8 mouse cellular contexts compared by ENCODE assay signal in the genomic region with DNA sequence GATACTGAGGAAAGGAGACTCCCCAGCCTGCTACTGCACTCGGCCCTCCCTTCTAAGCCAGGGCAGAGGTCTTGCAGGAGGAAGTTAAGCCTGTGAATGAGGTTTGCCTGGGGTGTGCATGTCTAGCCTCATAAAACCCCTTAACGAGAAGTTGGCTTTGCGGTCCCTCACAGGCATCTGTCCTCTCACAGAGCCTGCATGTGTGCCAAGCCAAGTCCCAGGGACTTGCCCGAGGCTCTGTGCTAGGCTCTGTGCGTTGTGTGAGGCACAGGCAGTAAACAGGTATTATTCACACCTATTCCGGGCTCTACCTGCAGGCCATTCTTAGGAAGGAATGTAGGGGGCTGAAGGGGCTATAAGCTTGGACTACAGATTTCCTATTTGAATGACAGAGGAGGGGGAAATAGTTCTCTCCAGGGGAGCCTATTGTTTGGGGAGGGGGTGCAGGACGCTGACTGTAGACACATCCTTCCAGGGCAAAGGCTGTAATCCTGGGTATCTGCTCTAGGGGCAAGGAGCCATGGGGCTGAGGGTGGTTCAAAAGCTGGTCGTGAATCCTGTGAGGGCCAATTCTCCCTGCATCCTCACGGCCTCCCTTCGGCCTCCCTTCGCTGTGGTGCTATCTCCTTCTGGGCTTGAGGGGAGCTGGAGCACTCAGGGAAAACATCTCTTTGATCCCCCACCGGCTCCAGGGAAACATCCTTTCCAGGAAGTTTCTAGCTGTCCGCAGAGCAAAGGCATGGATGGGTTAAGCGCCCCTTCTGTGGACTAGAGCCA.
DNase-seq lines count a peak whose midpoint lies in the region; ATAC-seq and TF ChIP-seq lines count a peak whose summit lies in the region.
"Had no signal": no experiment of that assay in that cellular context is flagged by ENCODE, and none has a peak within 500 bp of the region (broad histone marks: within the 10 kb centered on the region; RNA-seq: fewer than 3 reads in every experiment).

No protein-coding gene starts in this region.

- H3K4me3 ChIP-seq in kidney, postnatal 0 days (replicated peaks; ENCODE audit: low read depth, low read length), result no peak overlapping the region
- H3K4me3 ChIP-seq in kidney, embryonic 14.5 days (ENCODE audit: low read length), result no peak overlapping the region
- H3K4me3 ChIP-seq in embryonic facial prominence, embryonic 14.5 days (ENCODE audit: low read depth, low read length), result no peak overlapping the region
- no peak overlapping the region for H3K4me3 ChIP-seq in hindbrain, postnatal 0 days (ENCODE audit: low read length)
- H3K4me3 ChIP-seq in midbrain, postnatal 0 days (ENCODE audit: low read depth, low read length), result no peak overlapping the region

- no peaks in the 10 kb centered on the region for H3K9me3 ChIP-seq in kidney, postnatal 0 days (replicated peaks; ENCODE audit: low read length)
- no peaks in the 10 kb centered on the region for H3K9me3 ChIP-seq in kidney, embryonic 14.5 days (ENCODE audit: control insufficient read depth, low read length)
- no peaks in the 10 kb centered on the region for H3K9me3 ChIP-seq in embryonic facial prominence, embryonic 14.5 days (ENCODE audit: control insufficient read depth, low read length)
- H3K9me3 ChIP-seq in hindbrain, postnatal 0 days (ENCODE audit: low read length), result no peaks in the 10 kb centered on the region
- H3K9me3 ChIP-seq in midbrain, postnatal 0 days (ENCODE audit: low read length), result no peaks in the 10 kb centered on the region

- no peaks in the 10 kb centered on the region for H3K27me3 ChIP-seq in kidney, postnatal 0 days (ENCODE audit: insufficient read depth, low read length)
- H3K27me3 ChIP-seq in kidney, embryonic 14.5 days (ENCODE audit: control insufficient read depth, insufficient read depth, low read length), result no peaks in the 10 kb centered on the region
- H3K27me3 ChIP-seq in embryonic facial prominence, embryonic 14.5 days (replicated peaks; ENCODE audit: control insufficient read depth, insufficient read depth, low read length), result 0 out of 2 replicates have a peak, but pooled peaks cover 4% of the 10 kb centered on the region
- no peaks in the 10 kb centered on the region for H3K27me3 ChIP-seq in hindbrain, postnatal 0 days (ENCODE audit: insufficient read depth, low read length)
- H3K27me3 ChIP-seq in midbrain, postnatal 0 days (ENCODE audit: insufficient read depth, low read length), result no peaks in the 10 kb centered on the region

- TF ChIP-seq CTCF in kidney, postnatal 0 days (IDR thresholded peaks at IDR 0.05; ENCODE audit: low read depth), result no peak
- TF ChIP-seq CTCF in hindbrain, postnatal 0 days (IDR thresholded peaks at IDR 0.05; ENCODE audit: low read depth), result no peak
- no peak for TF ChIP-seq CTCF in midbrain, postnatal 0 days (IDR thresholded peaks at IDR 0.05)

- no peak overlapping the region for H3K27ac ChIP-seq in kidney, postnatal 0 days
- no peak overlapping the region for H3K27ac ChIP-seq in kidney, embryonic 14.5 days (ENCODE audit: low read depth, low read length)
- no peak overlapping the region for H3K27ac ChIP-seq in embryonic facial prominence, embryonic 14.5 days (replicated peaks; ENCODE audit: low read depth, low read length)
- no peak overlapping the region for H3K27ac ChIP-seq in hindbrain, postnatal 0 days
- H3K27ac ChIP-seq in midbrain, postnatal 0 days (ENCODE audit: low read depth, low read length), result no peak overlapping the region

- 41% methylated on average over 14 of the region's 14 CpGs for WGBS in kidney, postnatal 0 days
- 29% methylated on average over 14 of the region's 14 CpGs for WGBS in kidney, embryonic 14.5 days
- 46% methylated on average over 14 of the region's 14 CpGs for WGBS in embryonic facial prominence, embryonic 14.5 days
- WGBS in hindbrain, postnatal 0 days, result 36% methylated on average over 14 of the region's 14 CpGs
- 31% methylated on average over 14 of the region's 14 CpGs for WGBS in midbrain, postnatal 0 days

- DNase-seq in kidney, postnatal 0 days (ENCODE audit: low spot score), result no peak
- no peak for DNase-seq in embryonic facial prominence, embryonic 14.5 days (ENCODE audit: low spot score)
- no peak for DNase-seq in hindbrain, postnatal 0 days (ENCODE audit: low spot score)
- no peak for DNase-seq in midbrain, postnatal 0 days (ENCODE audit: low spot score)
- no peak for DNase-seq in right cerebral cortex, postnatal 10 days (ENCODE audit: low spot score in 2 of 2)
- DNase-seq in lung, adult 18-20 months, result no peak
- DNase-seq: lung, postnatal 10 days had no signal

- no peak overlapping the region for H3K9ac ChIP-seq in kidney, postnatal 0 days (ENCODE audit: low read depth, low read length)
- no peak overlapping the region for H3K9ac ChIP-seq in kidney, embryonic 14.5 days (ENCODE audit: low read depth, low read length)
- H3K9ac ChIP-seq in embryonic facial prominence, embryonic 14.5 days (ENCODE audit: low read depth, low read length), result 0 out of 2 replicates have a peak overlapping the region, but pooled peaks have one; percentile 34
- H3K9ac ChIP-seq in hindbrain, postnatal 0 days (replicated peaks; ENCODE audit: low read length), result no peak overlapping the region
- 0 out of 2 replicates have a peak overlapping the region, but pooled peaks have one; percentile 29 for H3K9ac ChIP-seq in midbrain, postnatal 0 days (replicated peaks; ENCODE audit: low read length, poor library complexity, severe bottlenecking)

- H3K4me2 ChIP-seq in kidney, postnatal 0 days (ENCODE audit: low read length), result peak overlapping the region; percentile 88; the same call in 1 of the 2 replicates
- no peak overlapping the region; the same call in 1 of the 2 replicates for H3K4me2 ChIP-seq in kidney, embryonic 14.5 days (replicated peaks; ENCODE audit: low read depth, low read length)
- H3K4me2 ChIP-seq in embryonic facial prominence, embryonic 14.5 days (ENCODE audit: low read depth, low read length), result 0 out of 2 replicates have a peak overlapping the region, but pooled peaks have one; percentile 97
- H3K4me2 ChIP-seq in hindbrain, postnatal 0 days (ENCODE audit: low read depth, low read length), result peak overlapping the region; percentile 86; the same call in 1 of the 2 replicates
- peak overlapping the region; percentile 71 for H3K4me2 ChIP-seq in midbrain, postnatal 0 days (ENCODE audit: low read depth, low read length, poor library complexity, severe bottlenecking)

- ATAC-seq in kidney, postnatal 0 days (replicated peaks; ENCODE audit: low FRiP score, low read depth), result no peak
- ATAC-seq in kidney, embryonic 14.5 days (ENCODE audit: low FRiP score, low TSS enrichment), result no peak
- no peak for ATAC-seq in embryonic facial prominence, embryonic 14.5 days (ENCODE audit: low read depth)
- no peak for ATAC-seq in hindbrain, postnatal 0 days
- no peak for ATAC-seq in midbrain, postnatal 0 days (ENCODE audit: low FRiP score)

- H3K4me1 ChIP-seq in kidney, postnatal 0 days (replicated peaks; ENCODE audit: insufficient read depth, low read length), result peaks cover 14% of the 10 kb centered on the region
- peaks cover 13% of the 10 kb centered on the region for H3K4me1 ChIP-seq in kidney, embryonic 14.5 days (ENCODE audit: control insufficient read depth, insufficient read depth, low read length)
- H3K4me1 ChIP-seq in embryonic facial prominence, embryonic 14.5 days (ENCODE audit: control insufficient read depth, insufficient read depth, low read length), result peaks cover 28% of the 10 kb centered on the region
- H3K4me1 ChIP-seq in hindbrain, postnatal 0 days (ENCODE audit: insufficient read depth, low read length), result peaks cover 21% of the 10 kb centered on the region
- peaks cover 36% of the 10 kb centered on the region for H3K4me1 ChIP-seq in midbrain, postnatal 0 days (ENCODE audit: insufficient read depth, low read length)

- no peaks in the 10 kb centered on the region for H3K36me3 ChIP-seq in kidney, postnatal 0 days (ENCODE audit: insufficient read depth, low read length)
- no peaks in the 10 kb centered on the region for H3K36me3 ChIP-seq in kidney, embryonic 14.5 days (ENCODE audit: control insufficient read depth, insufficient read depth, low read length)
- H3K36me3 ChIP-seq in embryonic facial prominence, embryonic 14.5 days (ENCODE audit: control insufficient read depth, insufficient read depth, low read length), result 0 out of 2 replicates have a peak, but pooled peaks cover 3% of the 10 kb centered on the region
- H3K36me3 ChIP-seq in hindbrain, postnatal 0 days (ENCODE audit: insufficient read depth, low read length), result no peaks in the 10 kb centered on the region
- H3K36me3 ChIP-seq in midbrain, postnatal 0 days (ENCODE audit: insufficient read depth, low read length), result no peaks in the 10 kb centered on the region

Comparison
In these comparisons a context has a peak if more than half of its experiments do, and no peak if none do; other contexts are left out.
1. H3K9ac ChIP-seq: peak in embryonic facial prominence, embryonic 14.5 days (single experiment) and midbrain, postnatal 0 days (single experiment); none in kidney, postnatal 0 days (single experiment), kidney, embryonic 14.5 days (single experiment) and hindbrain, postnatal 0 days (single experiment).